Mouse (Mus musculus) small intestine, adult 2 months (tissue): Measurements from ENCODE around the gene Jun.

Source experiments
- CTCF ChIP-seq: fragments of 200-500 bp; IDR thresholded peaks from 2 replicates; pipeline ENCODE4 v1.5.1; 2012; ENCODE audit warnings: low read depth, mild to moderate bottlenecking, control low read depth, inconsistent platforms, low read length, moderate library complexity, mixed read lengths; ENCODE audit not compliant: insufficient replicate concordance, insufficient read length; ENCODE audit errors: extremely low read depth
- POLR2A ChIP-seq: fragments of 200-500 bp; IDR thresholded peaks from 2 replicates; pipeline ENCODE4 v1.6.1; 2012; ENCODE audit warnings: low read depth, mild to moderate bottlenecking, control low read depth, inconsistent platforms, low read length, moderate library complexity

- TF ChIP-seq CTCF (no peak), POLR2A (no peak)
These were observed 18.4 kb upstream of the Jun start for GRCm38 (mm10) chr4:95070407-95070806.
